Mouse (Mus musculus): Measurements from ENCODE around the gene Rab3a. TPM values are rescaled to one million over a fixed set of nuclear protein-coding genes. Genes with fewer than 3 reads are reported as not detected.
A peak's percentile ranks its signal among the peaks of the same experiment; 100 is the strongest.

Gene Rab3a
- total and polyA plus RNA-seq, 2 experiments: 2.7 to 10.4 TPM

DNA sequence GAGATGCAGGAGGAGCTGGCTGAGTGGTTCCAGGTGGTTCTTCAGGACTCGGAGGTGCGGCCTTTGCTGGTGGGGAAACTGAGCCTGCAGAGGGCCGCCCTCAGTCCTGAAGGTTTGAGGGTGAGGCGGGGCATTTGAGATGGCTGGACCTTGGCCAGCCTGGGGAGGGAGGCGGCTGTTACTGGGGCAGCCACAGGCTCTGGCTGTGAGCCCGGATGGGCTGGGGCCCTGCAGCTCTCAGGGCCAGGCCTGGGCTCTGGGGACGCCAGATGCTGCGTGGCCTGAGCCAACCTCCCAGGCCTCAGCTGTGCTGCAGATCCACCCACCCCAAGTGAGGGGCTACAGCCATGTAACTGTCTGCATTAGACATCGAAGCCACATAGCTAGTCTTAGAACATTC is 19.4 kb downstream of the Rab3a start:
- no peak for DNase-seq (ENCODE audit: extremely low read depth, low read depth, low spot score)
- Histone ChIP-seq H3K79me2 (ENCODE audit: control insufficient read depth, insufficient read depth, low read length) (peaks cover 5% of the 10 kb centered on the region; the same call in 1 of the 2 replicates), H3K4me3 (ENCODE audit: insufficient read depth, low read depth, low read length) (no peak overlapping the region), H3K27me3 (ENCODE audit: control insufficient read depth, insufficient read depth, low read length) (no peaks in the 10 kb centered on the region), H3K9ac (ENCODE audit: low read depth, low read length) (no peak overlapping the region), H3K36me3 (ENCODE audit: control insufficient read depth, insufficient read depth, low read length) (no peaks in the 10 kb centered on the region), H3K27ac (replicated peaks; ENCODE audit: insufficient read depth, low read depth, low read length) (no peak overlapping the region), H3K4me1 (ENCODE audit: control insufficient read depth, insufficient read depth, low read length) (peaks cover 16% of the 10 kb centered on the region)
- TF ChIP-seq CTCF (IDR thresholded peaks at IDR 0.05; ENCODE audit: low read depth, low read length) (no peak), POLR2A (IDR thresholded peaks at IDR 0.05; ENCODE audit: extremely low read depth, insufficient read depth, low read length) (no peak)
- 34% methylated on average over 9 of the region's 9 CpGs for WGBS

- no peak overlapping the region for H3K27ac ChIP-seq (replicated peaks; ENCODE audit: insufficient read depth, low read depth, low read length)
- WGBS: 98% methylated on average over 18 of the region's 18 CpGs
- H3K79me2 ChIP-seq (ENCODE audit: control insufficient read depth, insufficient read depth, low read length): peaks cover 5% of the 10 kb centered on the region; the same call in 1 of the 2 replicates
- H3K4me1 ChIP-seq (ENCODE audit: control insufficient read depth, insufficient read depth, low read length): peaks cover 16% of the 10 kb centered on the region
- no peak for DNase-seq (ENCODE audit: extremely low read depth, low read depth, low spot score)
- H3K27me3 ChIP-seq (ENCODE audit: control insufficient read depth, insufficient read depth, low read length): no peaks in the 10 kb centered on the region
- H3K36me3 ChIP-seq (ENCODE audit: control insufficient read depth, insufficient read depth, low read length): peaks cover 1% of the 10 kb centered on the region; the same call in 1 of the 2 replicates
- no peak overlapping the region for H3K9ac ChIP-seq (ENCODE audit: low read depth, low read length)
- H3K4me3 ChIP-seq (ENCODE audit: insufficient read depth, low read depth, low read length): no peak overlapping the region
- TF ChIP-seq CTCF (IDR thresholded peaks at IDR 0.05; ENCODE audit: low read depth, low read length) (no peak), POLR2A (IDR thresholded peaks at IDR 0.05; ENCODE audit: extremely low read depth, insufficient read depth, low read length) (no peak)
Measured at GRCm38 (mm10) chr8:70774740-70775139, 20.3 kb downstream of the Rab3a start.

- Histone ChIP-seq H3K27me3 (ENCODE audit: control insufficient read depth, insufficient read depth, low read length) (no peaks in the 10 kb centered on the region), H3K36me3 (ENCODE audit: control insufficient read depth, insufficient read depth, low read length) (peaks cover 1% of the 10 kb centered on the region; the same call in 1 of the 2 replicates), H3K9ac (ENCODE audit: low read depth, low read length) (no peak overlapping the region), H3K4me3 (ENCODE audit: insufficient read depth, low read depth, low read length) (no peak overlapping the region), H3K4me1 (ENCODE audit: control insufficient read depth, insufficient read depth, low read length) (peaks cover 16% of the 10 kb centered on the region), H3K79me2 (ENCODE audit: control insufficient read depth, insufficient read depth, low read length) (peaks cover 5% of the 10 kb centered on the region; the same call in 1 of the 2 replicates), H3K27ac (replicated peaks; ENCODE audit: insufficient read depth, low read depth, low read length) (no peak overlapping the region)
- 91% methylated on average over 5 of the region's 5 CpGs for WGBS
- TF ChIP-seq CTCF (IDR thresholded peaks at IDR 0.05; ENCODE audit: low read depth, low read length) (no peak), POLR2A (IDR thresholded peaks at IDR 0.05; ENCODE audit: extremely low read depth, insufficient read depth, low read length) (no peak)
- DNase-seq (ENCODE audit: extremely low read depth, low read depth, low spot score): no peak
Measured at GRCm38 (mm10) chr8:70775227-70775626, 20.7 kb downstream of the Rab3a start.

- Histone ChIP-seq H3K27ac (replicated peaks; ENCODE audit: insufficient read depth, low read depth, low read length) (peak overlapping the region; percentile 42), H3K27me3 (ENCODE audit: control insufficient read depth, insufficient read depth, low read length) (no peaks in the 10 kb centered on the region), H3K79me2 (ENCODE audit: control insufficient read depth, insufficient read depth, low read length) (peaks cover 5% of the 10 kb centered on the region; the same call in 1 of the 2 replicates), H3K4me1 (ENCODE audit: control insufficient read depth, insufficient read depth, low read length) (peaks cover 16% of the 10 kb centered on the region), H3K4me3 (ENCODE audit: insufficient read depth, low read depth, low read length) (peak overlapping the region; percentile 81), H3K9ac (ENCODE audit: low read depth, low read length) (peak overlapping the region; percentile 89), H3K36me3 (ENCODE audit: control insufficient read depth, insufficient read depth, low read length) (peaks cover 1% of the 10 kb centered on the region; the same call in 1 of the 2 replicates)
- 6% methylated on average over 32 of the region's 34 CpGs for WGBS
- no peak for DNase-seq (ENCODE audit: extremely low read depth, low read depth, low spot score)
- TF ChIP-seq CTCF (IDR thresholded peaks at IDR 0.05; ENCODE audit: low read depth, low read length): no peak
- TF ChIP-seq POLR2A (IDR thresholded peaks at IDR 0.05; ENCODE audit: extremely low read depth, insufficient read depth, low read length): no peak
Measured at GRCm38 (mm10) chr8:70775851-70776495, 21.5 kb downstream of the Rab3a start.

DNA sequence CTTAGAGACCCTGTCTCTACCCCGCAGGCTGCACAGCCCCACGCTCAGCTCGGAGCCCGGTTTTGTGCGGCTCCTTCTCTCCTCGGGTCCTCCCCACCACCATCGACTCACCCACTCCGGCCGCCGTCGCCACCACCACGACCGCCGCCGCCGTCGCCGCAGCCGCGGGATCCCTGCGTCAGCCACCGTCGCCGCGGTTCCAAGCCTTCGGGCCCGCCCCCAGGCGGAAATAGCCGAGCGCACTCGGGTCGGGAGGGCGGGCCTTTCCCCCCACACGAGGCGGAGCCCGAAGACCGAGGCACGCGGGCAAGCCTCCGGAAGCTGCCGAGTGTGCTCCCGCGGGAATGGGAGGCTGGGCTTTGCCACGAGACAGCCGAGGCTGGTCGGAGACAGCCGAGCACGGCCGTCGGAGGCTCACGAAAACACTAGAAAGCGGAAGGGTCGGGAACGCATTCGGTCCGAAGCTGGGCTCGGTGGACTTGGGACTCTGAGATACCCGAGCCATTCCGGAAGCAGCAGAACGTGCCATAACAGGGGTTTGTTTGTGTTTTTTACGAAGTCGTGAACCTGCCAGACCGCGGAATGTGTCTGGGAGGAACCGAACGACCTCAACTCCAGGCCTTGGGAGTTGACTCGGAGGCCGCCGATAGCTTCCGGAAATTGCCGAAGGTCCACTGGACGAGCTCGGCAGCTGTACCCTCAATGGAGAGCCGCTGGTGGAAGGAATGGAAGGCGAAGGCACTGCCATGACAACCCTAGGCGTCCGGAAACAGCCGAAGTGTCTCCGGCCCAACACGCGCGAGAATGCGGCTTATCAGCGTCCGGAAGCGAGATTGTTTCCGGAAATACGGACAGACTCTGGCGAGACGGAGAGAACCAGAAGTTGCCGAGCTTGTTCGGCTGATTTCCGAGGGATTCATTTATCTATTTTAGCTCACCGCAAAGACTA is 22.3 kb downstream of the Rab3a start, which contains the start of gene Pik3r2:
TSS of gene Pik3r2 (minus strand) at position 218 of the 949 bp plus-strand sequence.
- Histone ChIP-seq H3K36me3 (ENCODE audit: control insufficient read depth, insufficient read depth, low read length) (peaks cover 2% of the 10 kb centered on the region; the same call in 1 of the 2 replicates), H3K27me3 (ENCODE audit: control insufficient read depth, insufficient read depth, low read length) (no peaks in the 10 kb centered on the region), H3K4me1 (ENCODE audit: control insufficient read depth, insufficient read depth, low read length) (peaks cover 16% of the 10 kb centered on the region), H3K79me2 (ENCODE audit: control insufficient read depth, insufficient read depth, low read length) (peaks cover 5% of the 10 kb centered on the region; the same call in 1 of the 2 replicates), H3K27ac (replicated peaks; ENCODE audit: insufficient read depth, low read depth, low read length) (peak within 1 kb of the TSS; percentile 94), H3K9ac (ENCODE audit: low read depth, low read length) (peak within 1 kb of the TSS; percentile 89), H3K4me3 (ENCODE audit: insufficient read depth, low read depth, low read length) (peak within 1 kb of the TSS; percentile 81)
- WGBS: under 1% methylated on average over 91 of the region's 94 CpGs
- peak; percentile 88 for DNase-seq (ENCODE audit: extremely low read depth, low read depth, low spot score)
- TF ChIP-seq CTCF (IDR thresholded peaks at IDR 0.05; ENCODE audit: low read depth, low read length) (no peak; the same call in 1 of the 2 replicates), POLR2A (IDR thresholded peaks at IDR 0.05; ENCODE audit: extremely low read depth, insufficient read depth, low read length) (peak; percentile 50)
